Mouse (Mus musculus) adrenal gland, postnatal 0 days (tissue): ENCODE data around the gene Gm11168. TPM values are rescaled to one million over a fixed set of nuclear protein-coding genes. Genes with fewer than 3 reads are reported as not detected.

Experiments
- microRNA-seq: library from miRNA; unstranded; fragments of <30 nt; microRNA quantifications from one replicate; pipeline ENCODE4, GENCODE M21; 2016; ENCODE audit warnings: borderline replicate concordance; ENCODE audit not compliant: insufficient number of aligned reads
- polyA plus RNA-seq: library from polyadenylated mRNA; unstranded; fragments of >200 nt; fragmentation: Nextera tagmentation; extraction: Ambion mirVana; gene quantifications from 2 replicates; pipeline ENCODE4 v1.2.1, GENCODE M21; 2015

Gene Gm11168
- not detected in 2 replicates for polyA plus RNA-seq

DNA sequence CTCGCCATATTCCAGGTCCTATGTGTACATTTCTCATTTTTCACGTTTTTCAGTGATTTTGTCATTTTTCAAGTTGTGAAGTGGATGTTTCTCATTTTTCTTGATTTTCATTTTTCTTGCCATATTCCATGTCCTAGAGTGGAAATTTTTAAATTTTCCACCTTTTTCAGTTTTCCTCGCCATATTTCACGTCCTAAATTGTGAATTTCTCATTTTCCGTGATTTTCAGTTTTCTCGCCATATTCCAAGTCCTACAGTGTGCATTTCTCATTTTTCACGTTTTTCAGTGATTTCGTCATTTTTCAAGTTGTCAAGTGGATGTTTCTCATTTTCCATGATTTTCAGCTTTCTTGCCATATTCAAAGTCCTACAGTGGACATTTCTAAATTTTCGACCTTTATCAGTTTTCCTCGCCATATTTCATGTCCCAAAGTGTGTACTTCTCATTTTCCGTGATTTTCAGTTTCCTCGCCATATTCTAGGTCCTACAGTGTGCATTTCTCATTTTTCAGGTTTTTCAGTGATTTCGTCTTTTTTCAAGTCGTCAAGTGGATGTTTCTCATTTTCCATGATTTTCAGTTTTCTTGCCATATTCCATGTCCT is at the start of gene Gm11168:
Gm11168 (plus strand) TSS at position 553 of the 603 bp plus-strand sequence.

DNA sequence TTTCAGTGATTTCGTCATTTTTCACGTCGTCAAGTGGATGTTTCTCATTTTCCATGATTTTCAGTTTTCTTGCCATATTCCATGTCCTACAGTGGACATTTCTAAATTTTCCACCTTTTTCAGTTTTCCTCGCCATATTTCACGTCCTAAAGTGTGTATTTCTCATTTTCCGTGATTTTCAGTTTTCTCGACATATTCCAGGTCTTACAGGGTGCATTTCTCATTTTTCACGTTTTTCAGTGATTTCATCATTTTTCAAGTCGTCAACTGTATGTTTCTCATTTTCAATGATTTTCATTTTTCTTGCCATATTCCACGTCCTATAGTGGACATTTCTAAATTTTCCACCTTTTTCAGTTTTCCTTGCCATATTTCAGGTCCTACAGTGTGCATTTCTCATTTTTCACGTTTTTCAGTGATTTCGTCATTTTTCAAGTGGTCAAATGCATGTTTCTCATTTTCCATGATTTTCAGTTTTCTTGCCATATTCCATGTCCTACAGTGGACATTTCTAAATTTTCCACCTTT is 2.6 kb upstream of the Gm11168 start, which contains the start of gene Gm10722:
Gm10722 (plus strand) TSS at position 478 of the 528 bp plus-strand sequence.

GRCm38 (mm10) chr9:3012733-3013279 is 9.7 kb downstream of the Gm11168 start, which contains the start of gene Gm10721:
Gene Gm10721 (plus strand): TSS chr9:3013140.

DNA sequence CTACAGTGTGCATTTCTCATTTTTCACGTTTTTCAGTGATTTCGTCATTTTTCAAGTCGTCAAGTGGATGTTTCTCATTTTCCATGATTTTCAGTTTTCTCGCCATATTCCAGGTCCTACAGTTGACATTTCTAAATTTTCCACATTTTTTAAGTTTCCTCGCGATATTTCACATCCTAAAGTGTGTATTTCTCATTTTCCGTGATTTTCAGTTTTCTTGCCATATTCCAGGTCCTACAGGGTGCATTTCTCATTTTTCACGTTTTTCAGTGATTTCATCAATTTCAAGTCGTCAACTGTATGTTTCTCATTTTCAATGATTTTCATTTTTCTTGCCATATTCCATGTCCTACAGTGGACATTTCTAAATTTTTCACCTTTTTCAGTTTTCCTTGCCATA is 12.2 kb downstream of the Gm11168 start, which contains the start of gene Gm10720:
Gm10720 (plus strand) TSS at position 301 of the 400 bp plus-strand sequence.

DNA sequence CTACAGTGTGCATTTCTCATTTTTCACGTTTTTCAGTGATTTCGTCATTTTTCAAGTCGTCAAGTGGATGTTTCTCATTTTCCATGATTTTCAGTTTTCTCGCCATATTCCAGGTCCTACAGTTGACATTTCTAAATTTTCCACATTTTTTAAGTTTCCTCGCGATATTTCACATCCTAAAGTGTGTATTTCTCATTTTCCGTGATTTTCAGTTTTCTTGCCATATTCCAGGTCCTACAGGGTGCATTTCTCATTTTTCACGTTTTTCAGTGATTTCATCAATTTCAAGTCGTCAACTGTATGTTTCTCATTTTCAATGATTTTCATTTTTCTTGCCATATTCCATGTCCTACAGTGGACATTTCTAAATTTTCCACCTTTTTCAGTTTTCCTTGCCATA is 14.0 kb downstream of the Gm11168 start, which contains the start of gene Gm10719:
Gm10719 (plus strand) TSS at position 301 of the 400 bp plus-strand sequence.

GRCm38 (mm10) chr9:3023312-3023984 is 20.3 kb downstream of the Gm11168 start, which contains the start of gene Gm10718:
Gene Gm10718 (plus strand): TSS chr9:3023547.

GRCm38 (mm10) chr9:3024912-3025467 is 21.8 kb downstream of the Gm11168 start, which contains the start of gene Gm10717:
Gene Gm10717 (plus strand): TSS chr9:3025417.

GRCm38 (mm10) chr9:3034299-3034698 is 31.2 kb downstream of the Gm11168 start, which contains the start of gene Gm17535:
Gene Gm17535 (plus strand): TSS chr9:3034599.

GRCm38 (mm10) chr9:3036577-3036976 is 33.4 kb downstream of the Gm11168 start, which contains the start of gene Gm10715:
Gene Gm10715 (plus strand): TSS chr9:3036877.

Small RNAs within 50 kb of the gene (microRNA-seq; reads per million reads assigned to microRNA genes)
- not detected for gene Mir101c

Other genes with a start within 250 kb of the Gm11168 start
- not detected in 2 replicates for gene Gm10722, start 2.4 kb upstream of the Gm11168 start, polyA plus RNA-seq
- 0.25 TPM in 1 of 2 replicates, not detected in the other for gene Gm10721, start 9.8 kb downstream of the Gm11168 start, polyA plus RNA-seq
- not detected in 2 replicates for gene Gm10720, start 12.3 kb downstream of the Gm11168 start, polyA plus RNA-seq
- gene Gm10719, start 14.1 kb downstream of the Gm11168 start, polyA plus RNA-seq = 0.25 TPM in 1 of 2 replicates, not detected in the other
- gene Gm10718, start 20.2 kb downstream of the Gm11168 start, polyA plus RNA-seq = 0.39 TPM in 1 of 2 replicates, not detected in the other
- 0.23 TPM in 1 of 2 replicates, not detected in the other for gene Gm10717, start 22.1 kb downstream of the Gm11168 start, polyA plus RNA-seq
- gene Gm17535, start 31.3 kb downstream of the Gm11168 start, polyA plus RNA-seq = not detected in 2 replicates
- gene Gm10715, start 33.5 kb downstream of the Gm11168 start, polyA plus RNA-seq = not detected in 2 replicates